In genomic region chr16:24910834-24911233, GRCm38 (mm10) we compare ENCODE assay signal across 9 mouse cellular contexts.
A peak's percentile ranks its signal among the peaks of the same experiment; 100 is the strongest.
DNase-seq lines count a peak whose midpoint lies in the region; ATAC-seq and TF ChIP-seq lines count a peak whose summit lies in the region.
"Had no signal": no experiment of that assay in that cellular context is flagged by ENCODE, and none has a peak within 500 bp of the region (broad histone marks: within the 10 kb centered on the region; RNA-seq: fewer than 3 reads in every experiment).

No protein-coding gene starts in this region.

- no peak overlapping the region for H3K9ac ChIP-seq in lung, embryonic 16.5 days (ENCODE audit: low read length)

- no peaks in the 10 kb centered on the region for H3K9me3 ChIP-seq in lung, embryonic 16.5 days (ENCODE audit: control insufficient read depth, low read length)

- 39% methylated on average over 3 of the region's 3 CpGs for WGBS in lung, embryonic 16.5 days
- WGBS in lung, adult 2 months = 44% methylated on average over 3 of the region's 3 CpGs

- no peak for TF ChIP-seq POLR2A in lung, adult 2 months (IDR thresholded peaks at IDR 0.05; ENCODE audit: borderline replicate concordance, extremely low read depth, low read depth, low read length)
- TF ChIP-seq POLR2A in myocyte (IDR thresholded peaks at IDR 0.05; ENCODE audit: insufficient read length, low read depth) = no peak

- peak; percentile 39; the same call in 1 of the 2 replicates for ATAC-seq in lung, embryonic 16.5 days (ENCODE audit: low read depth)
- ATAC-seq in Patski = no peak

- POLR2A ChIA-PET in Patski (lab: Charles Lee) = interaction anchor here (0.7 kb wide), 1 partner anchor 145 kb away, joined by 3 read pairs; no protein-coding TSS in a partner anchor

- TF ChIP-seq CTCF in lung, adult 2 months (IDR thresholded peaks at IDR 0.05; ENCODE audit: insufficient read depth, low read length) = no peak
- TF ChIP-seq CTCF in Patski (IDR thresholded peaks at IDR 0.05) = peak; percentile 67

- no peak overlapping the region for H3K27ac ChIP-seq in lung, embryonic 16.5 days (ENCODE audit: low read length)

- H3K4me2 ChIP-seq in lung, embryonic 16.5 days (ENCODE audit: low read depth, low read length) = no peak overlapping the region
- H3K4me2 ChIP-seq in myocyte (ENCODE audit: low read depth) = peak overlapping the region; percentile 63

- peaks cover 10% of the 10 kb centered on the region for H3K4me1 ChIP-seq in lung, embryonic 16.5 days (replicated peaks; ENCODE audit: control insufficient read depth, insufficient read depth, low read length)
- peaks cover 6% of the 10 kb centered on the region for H3K4me1 ChIP-seq in lung, adult 2 months (ENCODE audit: control insufficient read depth, insufficient read depth, low read length)

- H3K4me3 ChIP-seq in lung, embryonic 16.5 days (ENCODE audit: low read length) = no peak overlapping the region
- H3K4me3 ChIP-seq in lung, adult 2 months (replicated peaks; ENCODE audit: extremely low read depth, low read depth, low read length) = no peak overlapping the region
- H3K4me3 ChIP-seq in myocyte = no peak overlapping the region

- CTCF ChIA-PET in Patski (lab: Charles Lee) = interaction anchor here (1.0 to 1.9 kb wide), 3 partner anchors 11 to 34 kb away, joined by 5 to 6 read pairs (median 5); no protein-coding TSS in a partner anchor

- in situ Hi-C loops in Patski (cut with MboI; ENCODE audit: low pct_unique_long_range_greater_than_20kb) = no loop called here

- no peaks in the 10 kb centered on the region for H3K27me3 ChIP-seq in lung, embryonic 16.5 days (ENCODE audit: control insufficient read depth, insufficient read depth, low read depth, low read length)
- no peaks in the 10 kb centered on the region for H3K27me3 ChIP-seq in Patski
- no peaks in the 10 kb centered on the region for H3K27me3 ChIP-seq in myocyte (ENCODE audit: control insufficient read depth, insufficient read depth, insufficient read length)

- DNase-seq in gastrocnemius, postnatal 10 days = peak; percentile 26
- no peak for DNase-seq in gastrocnemius, postnatal 25 days
- no peak for DNase-seq in lung, adult 2 months
- no peak for DNase-seq in Patski (ENCODE audit: low read depth, low spot score)
- DNase-seq in layer of hippocampus, postnatal 36 days = no peak
- DNase-seq in layer of hippocampus, adult 9-10 months (ENCODE audit: low spot score) = no peak
- DNase-seq: cerebellum, adult 2 months had no signal

- H3K36me3 ChIP-seq in lung, embryonic 16.5 days (ENCODE audit: control insufficient read depth, insufficient read depth, low read length) = no peaks in the 10 kb centered on the region
- no peaks in the 10 kb centered on the region for H3K36me3 ChIP-seq in myocyte (ENCODE audit: control insufficient read depth, insufficient read depth)

- no peaks in the 10 kb centered on the region for H3K79me2 ChIP-seq in myocyte (ENCODE audit: control insufficient read depth, insufficient read depth)

- H3ac ChIP-seq in myocyte (ENCODE audit: control insufficient read depth, insufficient read length) = no peak overlapping the region

TF ChIP-seq in myocyte, 11 proteins besides CTCF, POLR2A, EP300 and RAD21:
- TF ChIP-seq POLR2AphosphoS2 (IDR thresholded peaks at IDR 0.05; ENCODE audit: insufficient read length, low read depth) (no peak), USF1 (IDR thresholded peaks at IDR 0.05; ENCODE audit: low read depth) (no peak), E2F4 (IDR thresholded peaks at IDR 0.05; ENCODE audit: insufficient read depth) (no peak), MYOG (IDR thresholded peaks at IDR 0.05; ENCODE audit: control insufficient read depth in 1 of 3, insufficient read depth in 1 of 3, insufficient read length in 2 of 3, low read depth in 2 of 3) (peak in 1 of 3 experiments; percentile 26), TCF12 (IDR thresholded peaks at IDR 0.05; ENCODE audit: insufficient read depth, poor library complexity, severe bottlenecking) (no peak), TCF3 (IDR thresholded peaks at IDR 0.05; ENCODE audit: insufficient read length, low read depth) (no peak), MYOD1 (IDR thresholded peaks at IDR 0.05; ENCODE audit: control insufficient read depth in 1 of 3, insufficient read length in 2 of 3, low read depth in 2 of 3) (peak; percentile 39 to 83 (median 73))
